Mouse (Mus musculus) urinary bladder, postnatal 25 days (tissue): ENCODE measurements around the gene Kcnd3.

Source experiments
- DNase-seq: peaks from one replicate; pipeline ENCODE4 v3.0.0; 2022; ENCODE audit warnings: low spot score

Gene Kcnd3

GRCm38 (mm10) chr3:105451627-105452555 lies at the start of gene Kcnd3:
Gene Kcnd3 (plus strand): TSS chr3:105452330.
- peak; percentile 33 for DNase-seq

GRCm38 (mm10) chr3:105402676-105403075 lies 49.5 kb upstream of the Kcnd3 start:
- DNase-seq = no peak

GRCm38 (mm10) chr3:105403410-105404076 lies 48.6 kb upstream of the Kcnd3 start:
- no peak for DNase-seq

- no peak for DNase-seq
Measured at GRCm38 (mm10) chr3:105404077-105404446, 48.1 kb upstream of the Kcnd3 start.

GRCm38 (mm10) chr3:105405516-105405915 lies 46.6 kb upstream of the Kcnd3 start:
- no peak for DNase-seq

GRCm38 (mm10) chr3:105406036-105406435 lies 46.1 kb upstream of the Kcnd3 start:
- no peak for DNase-seq

- no peak for DNase-seq
Measured at GRCm38 (mm10) chr3:105408211-105408610, 43.9 kb upstream of the Kcnd3 start.

GRCm38 (mm10) chr3:105410810-105411209 lies 41.3 kb upstream of the Kcnd3 start:
- DNase-seq = no peak

GRCm38 (mm10) chr3:105411776-105412175 lies 40.4 kb upstream of the Kcnd3 start:
- DNase-seq = no peak

- no peak for DNase-seq
Measured at GRCm38 (mm10) chr3:105412229-105412628, 39.9 kb upstream of the Kcnd3 start.

- no peak for DNase-seq
Measured at GRCm38 (mm10) chr3:105412681-105413080, 39.4 kb upstream of the Kcnd3 start.

GRCm38 (mm10) chr3:105418441-105418840 lies 33.7 kb upstream of the Kcnd3 start:
- no peak for DNase-seq

- DNase-seq = no peak
Measured at GRCm38 (mm10) chr3:105422391-105422790, 29.7 kb upstream of the Kcnd3 start.

GRCm38 (mm10) chr3:105423427-105423826 lies 28.7 kb upstream of the Kcnd3 start:
- DNase-seq = no peak

GRCm38 (mm10) chr3:105428586-105428985 lies 23.5 kb upstream of the Kcnd3 start:
- no peak for DNase-seq

GRCm38 (mm10) chr3:105436383-105436782 lies 15.7 kb upstream of the Kcnd3 start:
- no peak for DNase-seq

- no peak for DNase-seq
Measured at GRCm38 (mm10) chr3:105436971-105437370, 15.2 kb upstream of the Kcnd3 start.

GRCm38 (mm10) chr3:105440873-105441495 lies 11.1 kb upstream of the Kcnd3 start:
- no peak for DNase-seq

GRCm38 (mm10) chr3:105450641-105451470 lies 1.3 kb upstream of the Kcnd3 start:
- no peak for DNase-seq

GRCm38 (mm10) chr3:105452556-105453213 lies 555 bp downstream of the Kcnd3 start:
- peak; percentile 4 for DNase-seq

- DNase-seq = no peak
Measured at GRCm38 (mm10) chr3:105453214-105453950, 1.3 kb downstream of the Kcnd3 start.
